Mouse (Mus musculus): ENCODE data around the gene Rarg.
A peak's percentile ranks its signal among the peaks of the same experiment; 100 is the strongest.

Gene Rarg

DNA sequence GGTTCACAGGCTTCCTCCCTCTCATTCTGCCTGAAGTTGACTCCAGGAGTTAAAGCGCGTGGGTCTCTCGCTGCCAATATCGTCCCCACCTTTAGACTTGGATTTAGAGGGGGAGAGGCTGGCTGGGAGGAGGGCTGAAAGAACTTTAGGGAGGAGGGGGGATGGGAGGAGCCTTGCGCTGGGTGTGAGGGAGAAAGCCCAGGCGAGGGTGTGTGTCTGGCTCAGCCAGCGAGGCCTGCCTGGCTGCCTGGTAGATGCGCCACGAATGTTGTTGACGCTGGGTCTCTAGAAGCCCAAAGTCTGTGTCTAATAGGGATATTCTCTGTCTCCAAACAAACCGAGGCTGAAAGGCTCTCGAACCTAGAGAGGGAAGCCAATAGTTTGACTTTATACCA, 756 bp upstream of the Rarg start:
- DNase-seq (ENCODE audit: low spot score): no peak

DNA sequence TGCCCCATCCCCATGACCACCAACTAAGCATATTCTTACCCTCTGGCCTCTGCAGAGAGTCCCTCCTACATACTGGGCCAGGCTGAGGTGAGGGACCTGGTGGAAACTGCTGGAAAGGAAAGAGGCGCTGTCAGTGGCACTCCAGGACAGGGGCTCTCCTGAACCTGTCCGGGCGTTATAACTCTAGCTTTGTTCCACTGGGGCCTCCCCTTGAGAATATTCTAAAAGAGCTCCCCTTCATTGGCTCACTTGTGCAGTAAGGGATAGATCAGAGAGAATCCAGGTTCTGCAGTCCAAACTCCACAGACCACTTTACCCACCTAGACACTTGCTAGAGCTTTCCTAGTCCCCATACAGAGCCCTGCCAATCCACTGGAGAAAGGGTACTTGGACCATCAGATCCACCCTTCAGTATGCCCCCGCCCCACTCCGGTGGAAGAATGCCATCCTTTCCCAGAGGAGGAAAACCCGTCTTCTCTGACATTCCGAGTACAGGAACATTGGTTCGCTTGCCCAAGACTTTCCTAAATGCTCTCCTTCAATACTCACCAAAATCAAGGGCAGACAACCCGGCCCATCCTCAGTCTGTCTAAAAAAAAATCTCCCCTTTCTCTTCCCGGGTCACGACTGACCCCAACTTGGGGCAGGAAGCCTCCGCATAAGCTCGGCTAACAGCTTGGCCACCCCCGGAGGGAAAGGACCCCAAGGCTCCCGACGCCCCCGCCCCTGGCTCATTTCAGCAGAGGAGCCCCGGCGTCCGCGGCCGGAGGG, 701 bp downstream of the Rarg start:
- no peak for DNase-seq (ENCODE audit: low spot score)

DNA sequence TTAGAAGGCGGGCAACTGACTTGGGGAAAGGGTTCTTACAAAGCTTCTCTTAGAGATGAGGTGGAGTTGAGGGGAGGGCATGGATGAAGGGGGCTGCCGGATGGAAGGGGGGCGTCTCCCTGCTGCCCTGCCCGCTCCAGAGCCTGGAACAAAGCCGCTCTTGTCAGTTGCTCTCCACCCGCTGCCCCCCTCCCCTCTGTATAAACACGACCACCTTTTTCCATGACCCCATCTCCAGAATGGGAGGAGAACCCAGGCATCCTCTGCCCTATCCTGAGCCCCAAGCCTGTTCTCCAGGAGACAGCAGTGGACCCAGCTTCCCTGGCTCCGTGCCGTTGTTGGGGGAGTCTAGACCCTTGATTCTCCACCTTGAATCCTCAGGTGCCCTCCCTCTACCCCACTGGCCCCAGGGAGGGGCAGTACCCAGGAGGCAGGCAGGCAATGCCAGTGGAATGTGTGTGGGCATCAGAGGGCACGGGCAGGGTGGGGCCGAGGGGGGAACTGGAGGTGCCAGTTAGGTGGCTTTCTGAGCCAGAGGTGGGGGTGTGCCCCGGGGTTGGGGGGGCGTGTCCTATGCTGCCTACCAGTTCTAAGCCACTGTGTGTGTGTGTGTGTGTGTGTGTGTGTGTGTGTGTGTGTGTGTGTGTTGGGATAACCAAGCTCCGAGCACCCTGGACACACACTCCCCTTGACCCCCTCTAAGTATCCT, 1.6 kb downstream of the Rarg start:
- DNase-seq (ENCODE audit: low spot score): no peak

DNA sequence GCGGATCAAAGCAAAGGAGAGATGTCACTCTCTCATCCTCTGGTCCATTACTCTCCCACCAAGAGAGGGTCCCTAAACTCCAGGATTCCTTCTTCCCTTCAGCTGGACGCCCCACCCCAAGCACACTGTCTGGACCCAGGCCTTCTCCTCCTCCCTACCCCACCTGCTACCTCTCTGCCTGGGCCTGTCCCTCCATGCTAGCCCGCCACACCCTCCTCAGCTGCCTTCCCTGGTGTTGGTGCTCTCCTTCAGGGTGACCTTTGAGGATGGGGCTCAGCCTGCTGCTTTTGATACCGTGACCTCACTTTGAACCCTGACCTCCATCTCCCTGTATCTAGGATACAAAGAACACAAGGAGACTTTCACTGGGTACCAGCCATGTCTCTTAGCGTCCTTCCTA, 6.8 kb downstream of the Rarg start:
- DNase-seq (ENCODE audit: low spot score): no peak

DNA sequence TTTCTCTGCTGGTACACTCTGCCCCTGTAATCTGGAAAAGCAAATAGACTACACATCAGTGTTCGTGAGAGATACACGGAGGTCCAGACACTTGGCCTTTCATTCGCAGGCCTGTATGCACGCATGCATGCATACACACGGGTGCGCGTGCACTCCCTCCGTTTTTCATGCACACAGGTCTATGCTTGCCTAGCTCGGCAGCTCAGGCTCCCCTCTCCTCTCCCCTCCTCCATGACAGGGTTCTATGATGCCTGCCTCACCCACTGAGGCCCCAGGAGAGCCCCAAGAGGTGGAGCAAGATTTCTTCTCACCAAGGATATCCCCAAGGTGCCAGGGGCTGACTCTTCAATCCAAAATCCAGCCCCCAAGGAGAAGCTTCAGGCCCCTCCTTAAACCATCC, 7.3 kb downstream of the Rarg start:
- no peak for DNase-seq (ENCODE audit: low spot score)

DNA sequence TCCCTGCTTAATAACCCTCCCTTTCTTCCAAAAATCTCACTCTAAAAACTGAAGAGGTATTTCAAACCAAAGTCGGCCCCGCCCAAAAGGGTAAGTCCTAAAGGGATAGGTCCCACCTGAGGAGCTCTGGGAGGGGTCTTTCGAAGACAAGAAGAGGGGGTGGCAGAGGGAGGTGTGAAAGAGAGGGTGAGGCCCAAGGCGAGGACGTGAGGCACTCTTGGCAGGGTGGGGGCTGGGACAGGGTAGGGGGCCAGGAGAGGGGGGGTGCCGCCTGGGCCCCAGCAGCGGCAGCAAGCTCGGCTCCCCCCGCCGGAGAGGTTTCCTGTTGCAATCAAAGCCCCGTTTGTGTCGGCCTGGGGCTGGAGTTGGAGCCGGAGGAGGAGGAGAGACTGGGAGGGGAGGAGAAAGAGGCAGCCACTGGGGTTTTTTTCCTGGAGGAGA, 8.0 kb downstream of the Rarg start:
- DNase-seq (ENCODE audit: low spot score): no peak

DNA sequence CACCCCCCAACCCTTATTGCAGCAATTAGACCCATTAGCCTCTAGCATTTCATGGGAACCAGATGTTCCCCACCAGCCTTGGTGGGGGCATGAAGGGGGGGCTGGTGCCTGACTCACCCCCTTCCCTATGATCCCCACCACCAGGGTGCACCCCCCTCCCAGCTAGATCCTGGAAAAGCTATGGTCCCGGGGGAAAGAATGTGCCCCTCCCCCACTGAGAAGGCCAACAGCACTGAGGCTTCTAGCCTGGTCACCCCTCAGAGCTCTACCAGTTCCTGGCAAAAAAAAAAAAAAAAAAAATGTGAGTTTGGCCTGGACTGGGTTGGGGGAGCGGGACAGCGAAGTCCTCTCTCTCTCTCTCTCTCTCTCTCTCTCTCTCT, 8.5 kb downstream of the Rarg start:
- no peak for DNase-seq (ENCODE audit: low spot score)

DNA sequence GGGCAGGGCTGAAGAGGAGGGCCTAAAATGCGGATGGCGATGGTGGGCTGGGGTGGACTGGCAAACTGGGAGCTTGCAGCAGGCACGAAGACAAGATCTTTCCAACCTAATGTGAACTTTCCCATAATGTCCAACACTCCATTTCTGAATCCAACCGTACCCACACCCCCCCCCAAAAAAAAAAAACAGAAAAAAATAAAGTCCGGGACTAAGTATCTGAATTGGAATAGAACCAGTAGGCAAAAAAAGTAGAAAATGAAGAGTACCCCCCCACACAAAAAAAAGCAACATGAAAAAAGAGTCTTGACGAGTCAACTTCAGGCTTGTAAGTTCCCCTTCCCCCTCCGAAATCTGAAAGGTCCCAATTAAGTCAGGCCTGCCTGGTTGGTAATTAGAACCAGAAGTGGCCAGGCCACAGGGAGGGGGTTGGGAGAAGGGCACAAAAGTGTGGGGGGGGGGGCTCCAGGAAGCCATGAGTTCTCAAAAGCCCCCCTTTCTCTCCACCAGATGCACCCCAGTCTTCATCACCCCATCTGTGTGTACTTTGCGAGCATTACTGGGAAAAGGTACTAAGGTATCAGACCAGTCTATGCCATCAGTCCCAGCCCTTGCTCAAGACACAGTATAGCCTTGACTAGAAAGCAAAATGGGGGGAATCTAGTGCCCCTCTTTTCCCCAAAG, 9.0 kb downstream of the Rarg start:
- no peak for DNase-seq (ENCODE audit: low spot score)

DNA sequence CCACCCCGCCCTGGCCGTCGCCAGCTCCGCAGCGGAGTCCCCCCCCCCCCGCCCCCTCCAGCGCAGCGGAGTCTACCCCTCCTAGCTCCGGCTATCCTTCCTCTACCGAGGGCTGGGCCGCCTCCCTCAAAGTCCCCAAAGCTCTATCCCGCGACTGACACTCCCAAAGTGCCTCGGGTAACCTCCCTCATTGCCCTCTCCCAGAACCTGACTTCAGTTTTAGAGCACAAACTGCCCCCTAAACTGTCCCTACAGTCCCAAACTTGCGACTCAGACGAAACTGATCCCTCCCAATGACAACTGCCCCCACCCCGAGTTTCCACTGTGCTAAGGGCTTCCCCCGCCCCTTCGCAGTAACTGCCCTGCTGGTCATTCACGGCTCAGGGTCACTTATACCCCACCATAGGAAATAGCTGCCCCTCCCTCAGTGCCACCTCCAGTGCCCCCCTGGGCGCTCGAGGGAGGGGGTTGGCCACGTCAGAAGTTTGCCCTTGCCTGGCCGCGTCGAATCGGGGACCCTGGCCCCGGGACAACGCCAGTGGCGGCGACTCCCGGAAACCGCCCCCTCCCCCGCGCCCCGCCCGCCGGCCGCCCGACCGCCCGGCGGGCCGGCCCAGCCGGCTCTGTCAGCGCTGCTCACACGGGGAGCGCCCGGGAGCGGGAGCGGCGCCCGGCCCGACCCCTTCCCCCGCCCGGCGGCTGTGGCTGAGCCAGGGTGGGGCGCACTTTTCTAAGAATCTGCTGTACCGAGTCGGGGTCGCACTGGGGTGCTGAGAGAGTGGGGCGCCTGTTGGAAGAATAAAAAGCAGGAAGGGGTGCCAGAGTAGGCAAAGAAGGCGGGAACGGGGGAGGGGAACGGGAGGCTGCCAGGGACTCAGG, 9.8 kb downstream of the Rarg start:
- DNase-seq (ENCODE audit: low spot score): peak; percentile 51

DNA sequence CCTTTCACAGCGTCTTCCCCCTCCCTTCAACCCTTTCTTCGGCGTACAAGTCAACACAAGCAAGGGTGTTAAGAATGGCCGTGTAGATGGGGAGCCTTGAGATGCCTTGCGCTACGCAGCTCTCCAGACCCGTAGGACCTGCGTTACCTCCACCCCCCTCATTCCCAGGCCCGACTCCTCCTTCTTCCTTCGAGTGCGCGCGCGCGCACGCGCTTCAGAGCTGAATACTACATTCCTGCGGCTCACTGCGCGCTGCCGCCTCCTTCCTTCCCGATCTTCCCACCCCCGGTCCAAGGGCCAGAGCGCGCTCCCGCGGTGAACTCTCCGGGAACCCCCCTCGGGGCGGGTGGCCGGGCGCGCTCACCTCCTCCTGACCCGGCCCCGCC, 10.5 kb downstream of the Rarg start:
- peak; percentile 90 for DNase-seq (ENCODE audit: low spot score)

DNA sequence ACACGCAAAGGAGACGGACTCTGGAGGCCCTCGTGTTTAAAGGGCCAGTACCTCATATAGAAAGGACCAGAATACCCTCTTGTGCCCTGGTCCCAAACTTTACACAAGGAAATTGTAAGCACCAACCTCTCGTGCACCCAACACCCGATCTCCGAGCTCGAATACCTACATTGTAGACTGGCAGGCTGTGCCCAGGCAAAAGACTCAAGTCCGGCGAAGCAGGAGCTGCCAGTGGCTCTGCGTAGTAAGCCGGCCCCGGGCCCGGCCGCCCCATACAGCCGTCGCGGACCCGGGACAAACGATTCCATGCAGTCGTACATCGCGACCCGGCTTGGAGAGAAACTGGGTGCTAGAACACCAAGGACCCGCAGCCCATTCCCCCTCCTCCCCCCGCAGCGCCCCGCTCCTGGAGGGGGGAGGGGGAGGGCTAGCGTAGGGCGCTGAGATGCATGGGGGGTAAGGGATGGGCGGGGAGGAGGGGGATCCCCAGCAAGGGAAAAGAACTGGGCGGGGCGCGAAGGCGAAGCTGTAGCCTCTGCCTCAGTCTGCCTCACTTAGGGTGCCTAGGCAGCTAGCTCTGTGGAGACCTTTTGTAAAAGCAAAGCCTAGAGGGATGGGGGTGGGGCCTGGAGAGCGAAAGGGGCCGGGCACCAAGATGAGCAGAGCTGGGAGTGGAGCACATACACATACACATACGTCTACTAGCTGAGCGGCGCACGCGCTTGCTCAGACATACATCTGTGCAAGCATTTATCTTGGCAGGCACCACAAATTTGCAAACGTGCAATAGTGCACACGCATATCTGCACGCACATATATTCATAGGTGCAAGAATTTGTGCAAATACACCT, 11.2 kb downstream of the Rarg start:
- DNase-seq (ENCODE audit: low spot score): peak; percentile 74

DNA sequence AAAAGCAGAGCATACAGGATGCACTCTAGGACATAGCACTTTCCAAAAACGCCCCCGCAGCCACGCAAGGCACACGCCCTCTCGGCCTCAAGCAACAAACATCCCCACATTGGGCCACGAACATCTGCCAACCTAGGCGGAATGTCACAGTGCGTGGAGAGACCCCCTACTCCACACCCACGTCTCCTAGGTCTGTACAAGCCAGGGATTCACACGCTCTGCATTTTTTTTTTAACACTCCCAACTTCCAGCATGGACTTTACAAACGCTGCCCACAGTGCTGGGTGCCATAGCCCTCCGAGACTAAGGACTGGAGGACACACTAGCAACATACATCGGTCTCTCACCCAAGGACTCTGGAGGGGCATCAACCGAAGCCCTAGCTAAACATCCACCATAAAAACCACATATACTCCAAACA, 11.8 kb downstream of the Rarg start:
- DNase-seq (ENCODE audit: low spot score): no peak

DNA sequence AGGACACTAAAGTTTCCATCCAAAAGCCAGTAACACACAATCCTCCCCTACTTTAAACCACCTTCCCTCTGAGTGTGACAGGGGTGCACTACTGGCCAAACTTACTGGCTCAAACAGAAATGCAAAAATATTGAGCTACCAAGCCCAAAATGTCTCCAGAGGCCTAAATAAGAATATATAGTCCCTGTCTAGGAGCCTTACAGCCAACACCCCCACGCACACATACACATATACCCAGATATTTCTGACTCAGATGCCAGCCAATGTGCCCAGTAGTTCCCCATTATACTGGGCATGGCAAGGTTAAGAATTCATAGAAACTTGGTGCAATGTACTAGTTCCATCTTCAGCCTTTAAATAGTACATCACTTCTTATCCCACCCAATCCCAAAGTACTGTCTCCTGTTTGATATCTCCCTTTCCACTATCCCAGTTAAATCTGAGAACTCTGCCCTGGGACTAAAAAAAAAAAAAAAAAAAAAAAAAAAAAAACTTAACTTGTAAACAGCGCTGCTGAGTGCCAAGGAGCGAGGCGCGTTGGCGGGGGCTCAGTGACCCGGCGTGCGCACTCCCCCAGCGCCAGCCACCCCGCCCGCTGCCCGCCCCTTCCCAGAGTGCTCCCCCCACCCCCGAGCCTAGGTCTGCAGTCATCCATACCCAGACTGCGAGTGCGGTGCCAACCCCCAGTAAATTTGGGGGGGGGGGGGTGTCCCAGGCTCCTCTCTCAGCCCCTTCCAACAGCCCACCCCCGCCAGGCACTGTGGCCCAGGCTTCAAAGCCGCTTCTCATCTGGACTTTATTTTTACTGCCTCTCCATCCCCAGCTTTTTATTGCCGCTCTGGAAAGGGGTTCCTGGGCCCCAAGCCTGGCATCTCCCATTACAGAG, 12.8 kb downstream of the Rarg start:
- DNase-seq (ENCODE audit: low spot score): no peak

DNA sequence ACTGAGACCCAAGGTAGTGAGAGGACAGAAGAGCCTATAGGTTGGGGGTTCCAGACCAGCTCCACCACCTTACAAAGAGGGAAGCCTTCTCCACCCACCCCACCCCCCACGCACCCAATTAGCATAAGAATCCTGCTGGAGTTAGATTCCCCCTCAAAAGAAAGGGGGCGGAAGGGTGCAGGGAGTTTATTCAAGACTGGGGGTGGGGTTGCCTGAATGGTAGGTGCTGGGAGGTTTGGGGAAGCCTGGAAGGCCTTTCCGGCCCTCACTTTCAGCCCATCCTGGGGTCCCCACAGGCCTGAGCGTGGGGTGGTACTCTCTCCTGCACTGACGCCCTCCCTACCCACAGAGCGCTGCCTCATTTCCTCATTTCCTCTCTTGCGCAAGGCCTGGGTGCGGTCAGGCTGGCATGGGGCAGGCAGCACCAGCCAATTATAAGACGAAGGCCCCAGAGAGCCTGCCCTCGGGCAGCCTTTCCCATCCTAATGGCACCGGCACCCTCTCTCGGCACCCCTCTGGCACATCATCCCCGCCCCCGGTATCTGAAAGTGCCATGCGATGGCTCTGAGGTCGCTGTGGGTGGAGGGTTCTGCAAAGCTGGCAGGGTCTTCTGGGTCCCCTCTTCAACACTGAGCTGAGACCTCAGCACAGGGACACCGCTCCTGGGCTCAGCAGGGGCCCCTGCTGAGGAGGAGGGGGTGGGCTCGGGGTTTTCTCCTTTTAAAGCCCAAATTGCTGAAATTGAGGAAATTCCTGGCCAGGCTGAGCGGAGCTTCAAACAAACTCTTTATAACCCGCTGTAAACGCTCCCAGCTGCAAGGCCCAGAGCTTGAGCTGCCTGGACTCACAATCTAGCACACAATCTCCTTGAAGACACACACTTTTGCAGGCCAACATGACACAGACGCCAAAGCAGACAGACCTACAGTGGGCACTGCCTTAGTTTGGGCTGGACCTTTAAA, 13.8 kb downstream of the Rarg start:
- DNase-seq (ENCODE audit: low spot score): no peak

DNA sequence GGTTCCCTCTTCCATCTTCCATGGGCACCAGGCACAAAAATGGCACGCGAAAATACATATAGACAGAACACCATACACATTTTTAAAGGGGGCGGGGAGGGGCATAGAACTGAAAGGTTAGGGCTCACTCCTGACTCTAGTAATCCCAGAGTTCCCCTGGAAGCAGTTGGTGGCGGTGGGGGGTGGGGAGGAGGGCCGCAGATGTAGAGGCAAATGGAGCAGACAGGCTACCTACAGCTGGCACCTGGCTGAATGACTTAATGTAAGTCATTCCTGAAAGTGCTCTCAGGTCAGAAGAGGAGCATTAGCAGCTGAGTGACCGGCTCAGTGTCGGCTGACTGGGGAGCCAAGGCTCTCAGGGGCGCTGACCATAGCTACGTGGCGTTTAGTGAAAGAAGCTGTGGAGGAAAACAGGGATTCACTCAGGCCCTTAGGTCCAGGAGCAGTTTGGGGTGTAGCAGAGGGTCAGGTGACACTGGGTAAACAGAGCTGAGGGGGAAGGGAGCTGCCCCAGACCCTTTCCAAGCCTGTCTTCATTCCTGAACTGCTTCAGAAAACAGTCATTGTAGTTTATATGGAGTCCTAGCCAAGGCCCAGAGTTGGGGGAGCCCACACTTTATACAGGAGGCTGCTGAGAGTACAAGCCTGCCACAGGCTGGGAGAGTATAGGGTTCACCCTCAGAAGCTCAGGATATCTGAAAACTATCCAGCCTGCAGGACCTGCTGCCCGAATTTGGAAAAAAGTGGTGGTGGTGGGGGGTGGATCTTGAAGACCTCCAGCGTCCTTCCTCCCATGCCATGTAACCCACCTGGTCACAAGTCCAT, 14.7 kb downstream of the Rarg start:
- DNase-seq (ENCODE audit: low spot score): no peak

DNA sequence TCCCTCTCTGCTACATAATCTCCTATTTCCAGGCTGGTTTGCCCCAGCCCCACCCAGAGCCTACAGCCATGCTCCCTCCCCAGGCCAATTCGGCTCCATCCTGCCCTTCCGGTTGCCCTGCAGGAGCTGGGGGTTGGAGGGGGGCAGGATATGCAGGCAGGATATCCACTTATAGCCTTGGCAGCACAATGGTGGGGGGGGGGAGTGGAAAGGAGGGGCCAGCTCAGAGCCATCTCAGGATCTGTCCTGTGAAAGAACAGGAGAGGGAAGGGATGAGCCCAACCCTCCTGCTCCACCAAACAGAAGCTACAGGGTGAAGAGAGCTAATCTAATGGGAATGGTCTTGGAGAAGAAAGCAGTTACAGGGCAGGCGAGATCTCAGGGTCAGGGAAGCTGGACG, 16.7 kb downstream of the Rarg start:
- no peak for DNase-seq (ENCODE audit: low spot score)

DNA sequence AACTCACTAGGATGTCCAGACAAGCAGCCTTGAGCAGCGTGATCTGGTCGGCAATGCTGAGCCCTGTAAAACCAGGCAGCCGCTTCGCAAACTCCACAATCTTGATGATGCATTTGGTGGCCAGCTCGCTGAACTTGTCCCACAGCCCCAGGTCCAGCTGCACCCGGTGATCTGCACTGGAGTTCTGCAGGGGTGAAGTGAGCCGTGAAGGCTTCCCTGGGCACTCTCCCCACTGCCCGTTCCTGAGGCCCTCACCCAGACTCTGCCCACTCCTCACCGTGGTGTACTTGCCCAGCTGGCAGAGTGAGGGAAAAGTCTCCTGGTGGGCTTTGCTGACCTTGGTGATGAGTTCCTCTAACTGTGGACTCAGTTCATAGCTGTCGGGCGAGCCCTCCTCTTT, 17.5 kb downstream of the Rarg start:
- DNase-seq (ENCODE audit: low spot score): no peak

DNA sequence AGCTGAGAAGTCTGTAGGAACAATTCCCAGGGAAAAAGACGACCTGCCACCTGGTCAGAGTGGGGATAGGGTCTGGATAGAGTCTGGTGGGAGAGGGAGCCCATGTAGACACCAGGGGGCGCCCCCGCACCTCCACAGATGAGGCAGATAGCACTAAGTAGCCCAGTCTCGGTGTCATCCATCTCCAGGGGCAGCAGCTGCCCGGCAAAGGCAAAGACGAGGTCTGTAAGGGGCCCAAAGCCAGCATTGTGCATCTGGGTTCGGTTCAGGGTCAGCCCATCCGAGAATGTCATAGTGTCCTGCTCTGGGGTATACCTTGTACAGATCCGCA, 18.1 kb downstream of the Rarg start:
- peak; percentile 87 for DNase-seq (ENCODE audit: low spot score)

Data from layer of hippocampus, adult 11-12 months (tissue).